Mouse (Mus musculus) gastrocnemius, postnatal 14 days (tissue): ENCODE measurements around the gene Parm1. TPM values are rescaled to one million over a fixed set of nuclear protein-coding genes. Genes with fewer than 3 reads are reported as not detected.

Experiments
- DNase-seq: peaks from one replicate; pipeline ENCODE4 v3.0.0; 2021; ENCODE audit warnings: mixed read lengths
- intact Hi-C: fragments of 180-260 bp; cut with DNase I; formaldehyde crosslinking; loops from one replicate; pipeline ENCODE4 v1.15.1; 2025; ENCODE audit warnings: low total_unique reads
- total RNA-seq, 2 experiments: library from RNA; stranded (reverse); gene quantifications; 2 replicates each; pipeline ENCODE4 v1.2.3; 2021

The Parm1 gene
- total RNA-seq, 2 experiments from 2014 or later = 8.4 to 11.5 TPM

DNA sequence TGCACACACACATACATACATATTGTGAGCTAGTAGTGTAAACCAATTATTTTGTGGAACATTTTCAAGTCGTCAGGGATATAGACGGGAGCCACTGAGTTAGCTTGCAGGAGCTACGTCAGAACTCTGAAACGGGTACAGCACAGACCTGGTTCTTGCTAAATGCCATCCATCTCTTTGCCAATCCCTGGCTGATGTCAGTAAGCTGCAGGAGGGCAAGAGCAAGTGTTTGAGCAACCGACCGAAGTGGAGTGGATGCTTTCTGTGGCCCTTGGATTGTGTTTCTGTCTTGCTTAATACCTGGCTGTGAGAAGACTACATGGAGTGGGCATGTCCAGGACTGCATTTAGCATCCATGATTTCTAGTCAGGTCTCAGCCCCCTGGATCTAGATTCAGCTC lies 103.8 kb downstream of the Parm1 start:
- intact Hi-C loops = no loop called here
- no peak for DNase-seq

DNA sequence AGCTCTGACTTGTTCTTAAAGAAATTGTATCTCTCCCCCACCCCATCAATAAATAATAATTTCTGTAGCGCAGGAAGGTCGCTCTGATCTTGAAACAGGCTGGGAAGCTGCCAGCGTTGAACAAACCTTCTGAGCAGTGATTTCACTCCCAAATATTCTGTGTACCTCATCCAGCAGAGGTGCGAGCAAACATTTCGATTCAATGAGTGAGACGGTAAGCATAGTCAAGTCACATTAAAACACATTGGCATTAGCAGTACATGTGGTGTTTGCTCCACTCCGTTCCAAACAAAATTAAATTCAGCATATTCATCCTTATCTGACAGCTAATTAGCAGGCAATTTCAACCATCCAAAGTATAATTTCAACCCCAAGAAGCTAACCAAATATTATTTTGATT lies 109.4 kb downstream of the Parm1 start:
- intact Hi-C loops = no loop called here
- DNase-seq = no peak

DNA sequence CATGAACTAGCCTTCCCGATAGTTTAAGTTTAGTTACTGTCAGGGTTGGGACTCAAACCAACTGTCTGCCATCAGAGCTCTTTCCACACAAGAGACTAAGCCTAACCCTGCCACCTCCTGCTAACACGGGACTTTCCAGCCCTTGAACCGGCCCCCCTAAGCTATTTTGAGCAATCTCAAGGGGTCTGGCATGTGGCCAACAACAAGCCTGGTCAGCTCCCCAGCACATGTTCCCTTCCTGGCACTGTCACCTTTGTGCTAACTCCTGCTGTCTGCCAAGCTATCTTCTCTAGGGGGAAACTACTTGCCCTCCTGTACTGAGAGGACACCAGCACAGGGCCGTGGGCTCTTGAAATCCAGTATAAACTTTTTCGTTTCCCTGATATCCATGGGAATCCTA lies 112.1 kb downstream of the Parm1 start:
- peak; percentile 24 for DNase-seq
- intact Hi-C loops = no loop called here

DNA sequence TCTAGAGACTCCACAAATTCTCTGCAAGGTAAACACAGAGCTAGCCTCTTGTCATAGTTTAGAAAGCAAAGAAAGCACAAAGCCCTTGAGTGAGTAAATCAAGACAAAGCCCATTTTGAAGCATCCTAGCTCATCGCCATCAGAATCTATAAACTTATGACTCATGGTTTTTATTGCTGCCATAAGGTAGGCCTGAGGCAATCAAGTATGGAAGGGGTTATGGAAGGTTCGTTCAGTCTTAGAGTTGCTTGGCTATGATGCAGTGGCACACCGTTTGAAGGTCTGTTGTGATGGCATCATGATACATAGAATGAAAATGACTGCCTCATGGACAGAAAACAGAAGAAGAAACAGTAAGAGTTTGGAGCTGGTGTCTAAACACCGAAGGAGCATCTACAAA lies 133.9 kb downstream of the Parm1 start:
- no peak for DNase-seq
- intact Hi-C loops = no loop called here

DNA sequence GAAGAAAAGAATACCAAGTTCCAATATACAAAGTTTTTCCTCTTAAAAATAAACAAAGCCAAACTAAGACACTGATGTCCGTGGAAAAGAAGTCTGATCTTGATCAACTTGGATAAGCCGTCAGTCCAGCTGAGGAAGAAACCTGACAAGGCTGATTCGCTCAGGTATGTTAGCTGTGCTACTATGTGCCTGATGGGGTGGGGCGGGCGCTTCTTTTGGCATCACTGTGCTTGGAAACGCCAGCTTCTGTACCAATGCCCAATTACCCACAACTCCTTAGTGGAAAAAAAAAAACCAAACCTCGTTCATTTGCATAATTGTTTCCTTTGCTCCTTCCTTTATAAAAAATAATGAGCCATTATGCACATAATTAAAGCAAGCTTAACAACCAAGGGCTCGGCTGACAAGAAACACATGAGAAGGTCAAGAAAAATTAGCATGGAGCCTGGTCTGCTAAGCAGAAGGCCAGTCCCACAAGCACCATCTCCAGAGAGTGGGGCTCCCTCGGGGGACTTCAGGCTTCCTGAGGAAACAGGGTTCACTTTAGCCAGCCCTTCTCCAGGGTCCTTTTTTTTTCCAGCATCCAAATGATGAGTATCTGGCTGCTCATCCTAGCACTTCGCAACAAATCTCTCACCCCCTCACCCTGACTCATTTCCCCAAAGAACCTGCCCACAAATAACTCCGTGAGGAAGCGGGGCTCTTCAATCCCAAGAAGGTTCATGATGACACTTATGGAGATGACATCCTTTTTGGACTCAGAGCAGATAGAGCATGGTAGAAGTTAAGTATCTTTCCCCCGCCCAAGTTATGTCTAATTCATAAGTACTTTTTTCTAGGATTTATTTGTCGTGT lies 135.9 kb downstream of the Parm1 start:
- no peak for DNase-seq
- intact Hi-C loops = no loop called here

DNA sequence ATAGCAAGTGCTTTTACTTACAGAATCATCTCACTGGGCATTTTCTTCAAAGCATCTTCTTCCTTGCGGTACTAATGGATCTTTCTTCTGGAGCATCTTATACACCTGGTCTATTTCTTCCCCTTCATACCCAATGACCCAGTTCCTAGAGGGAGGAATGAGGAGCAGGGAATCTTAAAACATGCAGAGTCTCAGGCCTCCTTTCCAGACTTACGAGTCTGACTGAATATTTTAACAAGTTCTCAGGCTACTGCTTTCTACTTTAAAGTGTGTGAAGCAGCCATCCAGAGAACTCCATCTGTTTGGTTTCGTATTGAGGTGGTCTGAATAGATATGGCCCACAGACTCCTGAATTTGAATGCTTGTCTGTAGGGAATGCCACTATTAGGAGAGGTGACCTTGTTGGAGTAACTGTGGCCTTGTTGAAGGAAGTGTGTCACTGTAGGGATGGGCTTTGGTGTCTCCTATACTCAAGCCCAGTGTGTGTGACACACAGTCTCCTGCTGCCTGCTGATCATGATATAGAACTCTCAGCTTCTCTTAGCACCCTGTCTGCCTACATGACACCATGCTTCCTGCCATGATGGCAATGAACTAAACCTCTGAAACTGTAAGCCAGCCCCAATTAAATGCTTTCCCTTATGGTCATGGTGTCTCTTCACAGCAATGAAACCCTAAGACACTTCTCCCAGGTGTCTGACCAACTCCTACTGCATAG lies 137.1 kb downstream of the Parm1 start:
- intact Hi-C loops = no loop called here
- no peak for DNase-seq

DNA sequence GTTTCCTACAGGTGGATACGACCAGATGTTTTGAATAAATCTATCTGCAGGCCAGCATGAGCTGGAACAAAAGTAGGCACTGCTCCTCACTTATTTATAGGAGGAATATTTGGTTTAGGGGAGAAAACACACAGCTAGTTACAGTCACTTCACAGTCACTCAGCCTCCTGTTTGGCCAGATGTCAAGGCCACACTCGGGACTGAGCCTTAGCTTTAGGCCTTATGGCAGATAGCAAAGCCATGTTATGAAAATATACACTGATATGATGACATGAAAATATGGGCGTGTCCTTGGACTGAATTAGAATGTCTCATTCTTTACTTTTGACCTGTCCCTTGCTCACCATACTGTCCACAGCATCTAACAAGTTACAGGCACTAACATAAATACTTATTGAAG lies 137.8 kb downstream of the Parm1 start:
- intact Hi-C loops = no loop called here
- DNase-seq = no peak

DNA sequence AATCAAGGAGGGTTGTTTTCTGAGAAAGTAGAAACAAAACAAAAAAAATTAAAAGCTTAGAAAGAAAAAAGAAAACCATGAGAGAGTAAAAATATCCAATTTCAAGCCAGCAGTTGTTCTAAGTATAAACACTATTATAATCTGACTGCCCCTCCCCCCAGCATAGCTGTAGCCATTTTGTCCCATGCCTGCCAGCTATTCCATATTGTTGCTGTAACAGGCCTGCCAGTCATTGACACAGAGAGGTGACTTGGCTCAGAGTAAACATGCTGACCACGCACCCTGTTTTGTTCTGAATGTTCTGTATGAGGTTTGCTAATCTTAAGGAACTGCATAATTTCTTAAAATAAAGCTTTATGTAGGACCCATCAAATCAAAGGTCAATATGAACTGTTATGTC lies 145.3 kb downstream of the Parm1 start:
- DNase-seq = no peak
- intact Hi-C loops = no loop called here

DNA sequence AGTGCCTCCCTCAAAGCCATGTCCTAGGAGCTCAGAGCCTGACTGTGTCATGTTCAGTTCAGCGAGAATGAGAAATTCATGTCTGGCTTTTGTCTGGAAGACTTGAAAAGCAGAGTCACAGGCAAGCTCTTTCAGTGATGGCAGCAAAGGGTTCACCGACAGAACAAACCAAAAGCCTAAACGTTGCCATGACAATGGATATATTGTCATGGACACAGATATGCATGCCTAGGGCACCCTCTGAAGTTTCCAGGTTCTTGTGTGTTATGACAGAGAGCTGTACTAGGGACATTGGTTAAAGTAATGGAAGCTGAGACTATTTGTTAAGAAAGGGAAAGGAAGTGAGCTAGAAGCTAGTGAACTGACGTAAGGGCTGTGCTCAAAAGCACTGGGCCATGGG lies 149.7 kb downstream of the Parm1 start:
- intact Hi-C loops = no loop called here
- no peak for DNase-seq

DNA sequence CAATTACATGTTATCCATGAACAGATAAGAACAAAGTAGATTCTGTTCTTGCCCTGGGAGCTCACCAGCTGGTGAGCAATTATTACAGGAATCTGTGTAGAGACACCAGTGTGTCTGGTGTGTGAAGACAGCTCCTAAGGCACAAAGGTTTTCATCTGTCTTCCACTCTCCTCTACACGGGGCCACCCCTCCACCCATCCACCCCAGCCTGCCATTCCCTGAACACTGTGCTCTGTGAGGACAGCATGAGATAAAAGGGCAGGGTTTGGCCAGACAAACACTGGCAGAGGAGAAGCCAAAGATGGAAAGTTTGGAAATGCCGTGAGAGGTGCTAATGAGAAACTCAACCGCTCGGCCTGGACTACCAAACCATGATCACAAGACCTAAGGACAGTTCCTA lies 151.8 kb downstream of the Parm1 start:
- no peak for DNase-seq

More for the DNA sequence above, 151.8 kb downstream of the Parm1 start:
- intact Hi-C loops = no loop called here

Other genes with a start within 250 kb of the Parm1 start
- under 1 TPM in 1 of 2 experiments, not detected in 1; 0.14 TPM for gene Btc, start 114.6 kb upstream of the Parm1 start, total RNA-seq